Mouse (Mus musculus) heart, adult 2 months (tissue): Measurements from ENCODE around the gene Prcp. TPM values are rescaled to one million over a fixed set of nuclear protein-coding genes. Genes with fewer than 3 reads are reported as not detected.

Experiments
- DNase-seq, 2 experiments: peaks; one replicate each; pipeline ENCODE4 v3.0.0; 2021
- H3K27ac ChIP-seq: fragments of 200-600 bp; 2 replicates; pipeline ENCODE4 v1.8.1; 2022
- H3K27me3 ChIP-seq: fragments of 200-500 bp; 2 replicates; pipeline ENCODE4 v1.6.1; 2012; ENCODE audit warnings: mild to moderate bottlenecking, low read length, inconsistent platforms, mixed read lengths; ENCODE audit not compliant: control insufficient read depth, insufficient read depth
- H3K36me3 ChIP-seq: fragments of 200-500 bp; 2 replicates; pipeline ENCODE4 v1.6.1; 2012; ENCODE audit warnings: low read length, inconsistent platforms; ENCODE audit not compliant: control insufficient read depth, insufficient read depth
- H3K4me1 ChIP-seq: fragments of 200-500 bp; 2 replicates; pipeline ENCODE4 v1.6.1; 2011; ENCODE audit warnings: low read length; ENCODE audit not compliant: control insufficient read depth, insufficient read depth
- H3K4me3 ChIP-seq: fragments of 200-600 bp; 2 replicates; pipeline ENCODE4 v1.8.1; 2022
- H3K79me2 ChIP-seq: fragments of 200-500 bp; replicated peaks from 2 replicates; pipeline ENCODE4 v1.6.1; 2012; ENCODE audit warnings: mild to moderate bottlenecking, inconsistent platforms, low read length, moderate library complexity, mixed read lengths; ENCODE audit not compliant: control insufficient read depth, insufficient read depth
- H3K9ac ChIP-seq: fragments of 200-500 bp; 2 replicates; pipeline ENCODE4 v1.6.1; 2012; ENCODE audit warnings: low read depth, mild to moderate bottlenecking, control low read depth, inconsistent platforms, low read length, mixed read lengths
- CTCF ChIP-seq: fragments of 200-600 bp; IDR thresholded peaks from 2 replicates; pipeline ENCODE4 v1.8.1; 2022; ENCODE audit warnings: antibody characterized with exemption, mild to moderate bottlenecking, moderate library complexity
- EP300 ChIP-seq: fragments of 200-500 bp; IDR thresholded peaks from 2 replicates; pipeline ENCODE4 v1.6.1; 2011; ENCODE audit warnings: low read depth, low read length, control low read depth; ENCODE audit not compliant: insufficient read depth
- POLR2A ChIP-seq: fragments of 200-500 bp; IDR thresholded peaks from 2 replicates; pipeline ENCODE4 v1.6.1; 2011; ENCODE audit warnings: mild to moderate bottlenecking, low read depth, low read length, control low read depth; ENCODE audit not compliant: insufficient read depth
- WGBS: fragments of 180-500 bp; shearing (Covaris S2); methylation state at CpG from one replicate; pipeline ENCODE4 v1.1.7; 2018; 5-methylcytosine and 5-hydroxymethylcytosine counted together
- intact Hi-C: fragments of 180-260 bp; cut with DNase I; formaldehyde crosslinking; loops from one replicate; pipeline ENCODE4 v1.15.1; 2025
- polyA plus RNA-seq: library from polyadenylated mRNA; depleted of rRNA; stranded (reverse); fragments of >200 nt; gene quantifications from 2 replicates; pipeline ENCODE4 v1.2.3, GENCODE M21; 2012
- total RNA-seq, 2 experiments: library from RNA; stranded (reverse); gene quantifications; 2 replicates each; pipeline ENCODE4 v1.2.3; 2021

Prcp gene
- total and polyA plus RNA-seq, 3 experiments = 10.1 to 13.2 (median 10.2) TPM

DNA sequence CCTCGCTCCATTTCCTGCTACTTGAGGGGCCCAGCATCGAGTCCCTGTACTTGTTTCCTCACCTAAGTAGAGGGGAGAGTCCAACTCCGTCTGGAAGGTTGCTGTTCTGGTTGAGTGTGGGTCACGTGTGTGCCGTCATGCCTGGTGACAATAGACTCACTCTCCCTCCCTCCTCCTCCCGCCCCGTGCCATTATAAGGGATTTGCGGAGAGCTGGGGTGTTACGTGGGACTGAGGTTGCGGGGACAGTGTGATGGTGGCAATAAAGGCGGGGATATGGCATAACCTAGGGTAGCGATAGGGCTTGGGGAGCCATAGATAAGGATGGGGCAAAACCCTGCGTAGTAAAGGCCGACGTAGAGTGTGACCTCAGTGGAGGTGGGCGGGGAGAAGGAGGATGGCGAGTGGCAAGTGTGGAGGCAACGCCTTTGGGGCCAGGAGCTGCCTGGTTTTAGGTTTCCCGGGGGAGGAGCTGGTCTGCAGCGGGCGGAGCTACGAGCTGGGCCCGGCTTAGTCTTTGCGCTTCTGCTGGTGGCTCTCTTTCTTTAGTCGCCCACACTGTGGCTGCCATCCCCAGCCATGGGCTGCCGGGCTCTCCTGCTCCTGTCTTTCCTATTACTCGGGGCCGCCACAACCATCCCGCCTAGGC is 615 bp downstream of the Prcp start:
- intact Hi-C loops = loop anchor here (1.0 to 5.0 kb wide), 4 partner anchors 18 to 220 kb away; no protein-coding TSS in a partner anchor
- peak overlapping the region; percentile 98 for H3K27ac ChIP-seq
- TF ChIP-seq POLR2A = peak; percentile 83
- TF ChIP-seq EP300 = 0 out of 2 replicates have a peak, but pooled peaks have one; percentile 35
- TF ChIP-seq CTCF = no peak
- peak overlapping the region; percentile 82 for H3K9ac ChIP-seq
- WGBS = under 1% methylated on average over 29 of the region's 29 CpGs
- H3K4me3 ChIP-seq = peak overlapping the region; percentile 87
- peak; percentile 91 to 94 for DNase-seq
- peaks cover 2% of the 10 kb centered on the region; the same call in 1 of the 2 replicates for H3K36me3 ChIP-seq
- H3K4me1 ChIP-seq = 0 out of 2 replicates have a peak, but pooled peaks cover 2% of the 10 kb centered on the region
- H3K79me2 ChIP-seq = no peaks in the 10 kb centered on the region
- no peaks in the 10 kb centered on the region for H3K27me3 ChIP-seq

DNA sequence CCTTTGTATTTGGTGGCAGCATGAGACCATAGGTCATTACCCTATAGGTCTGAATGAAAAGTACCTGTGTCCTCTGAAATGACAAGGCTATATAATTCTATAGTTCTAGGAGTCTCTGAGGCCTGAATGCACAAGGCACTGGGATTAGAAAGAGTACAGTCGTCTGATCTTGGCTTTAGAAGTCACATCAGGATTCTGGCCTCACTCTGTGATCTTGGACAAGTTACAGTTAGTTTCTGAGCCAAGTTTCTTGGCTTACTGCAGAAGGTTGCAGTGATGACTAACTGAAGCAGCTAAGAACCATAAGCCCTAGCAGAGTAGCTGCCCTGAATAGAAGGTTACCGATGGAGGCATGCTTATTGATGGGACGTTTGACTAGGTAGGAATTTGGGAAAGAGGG is 1.8 kb downstream of the Prcp start:
- Histone ChIP-seq H3K27me3 (no peaks in the 10 kb centered on the region), H3K4me1 (peaks cover 3% of the 10 kb centered on the region; the same call in 1 of the 2 replicates), H3K4me3 (peak overlapping the region; percentile 87), H3K27ac (peak overlapping the region; percentile 98), H3K9ac (no peak overlapping the region), H3K36me3 (peaks cover 8% of the 10 kb centered on the region), H3K79me2 (no peaks in the 10 kb centered on the region)
- intact Hi-C loops = no loop called here
- DNase-seq = peak in 1 of 2 experiments; percentile 17
- WGBS = 2% methylated on average over 3 of the region's 3 CpGs
- TF ChIP-seq CTCF (no peak), POLR2A (no peak), EP300 (no peak)

DNA sequence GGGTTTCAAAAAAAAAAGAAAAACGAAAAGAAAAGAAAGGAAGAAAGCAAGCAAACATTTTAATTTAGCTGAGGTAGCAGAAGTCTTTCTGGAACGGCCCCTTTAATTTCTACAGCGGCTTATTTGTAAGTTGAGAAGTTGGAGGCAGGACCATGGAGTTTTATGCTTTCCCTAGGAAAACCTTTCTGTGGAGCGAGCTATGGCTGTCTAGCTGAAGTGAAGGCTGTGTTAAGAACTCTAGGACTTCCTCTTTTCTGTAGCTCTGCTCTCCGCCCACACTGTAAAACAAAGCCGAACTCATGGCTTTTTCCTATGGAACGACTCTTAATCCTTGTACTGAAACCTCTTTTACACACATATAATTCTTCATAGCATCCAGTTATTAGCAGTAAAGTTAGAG is 2.3 kb downstream of the Prcp start:
- Histone ChIP-seq H3K4me3 (peak overlapping the region; percentile 24; the same call in 1 of the 2 replicates), H3K36me3 (peaks cover 8% of the 10 kb centered on the region), H3K27ac (peak overlapping the region; percentile 98), H3K79me2 (no peaks in the 10 kb centered on the region), H3K4me1 (peaks cover 3% of the 10 kb centered on the region; the same call in 1 of the 2 replicates), H3K9ac (no peak overlapping the region), H3K27me3 (no peaks in the 10 kb centered on the region)
- intact Hi-C loops = no loop called here
- no peak for DNase-seq
- WGBS = 20% methylated on average over 7 of the region's 7 CpGs
- TF ChIP-seq CTCF = no peak
- TF ChIP-seq EP300 = no peak
- TF ChIP-seq POLR2A = no peak

DNA sequence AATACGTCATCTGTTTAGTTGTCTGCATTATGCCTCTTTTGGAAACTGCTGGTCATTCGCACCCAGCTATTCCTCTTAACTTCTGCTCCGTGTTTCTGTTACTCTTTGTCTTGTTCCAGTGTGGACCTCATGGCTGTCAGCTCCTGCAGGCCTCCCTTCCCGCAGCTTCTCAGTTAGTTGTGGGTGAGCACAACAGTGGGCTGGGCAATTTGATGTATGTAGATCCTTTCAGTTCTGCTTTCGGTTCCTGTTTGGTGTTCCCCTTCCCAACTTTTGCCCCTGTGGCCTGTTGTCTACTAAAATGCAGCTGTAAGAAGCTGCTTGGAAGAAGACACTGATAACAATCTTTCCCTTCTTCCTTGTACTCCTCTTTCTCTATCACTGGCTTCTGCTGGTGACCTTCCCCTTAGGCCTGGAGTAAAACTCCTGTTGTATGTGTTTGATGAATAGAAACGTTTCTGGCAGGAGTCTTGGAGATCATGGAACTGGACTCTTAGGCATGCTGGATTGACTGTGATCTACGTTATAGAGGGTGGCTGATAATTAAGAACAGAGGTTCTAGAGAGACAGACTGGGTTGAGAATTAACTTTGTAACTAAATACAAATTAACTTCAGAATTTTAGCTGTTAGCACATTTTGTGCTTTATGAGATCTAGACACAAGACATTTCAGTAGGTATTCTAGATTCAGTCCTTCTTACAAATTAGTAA is 4.5 kb downstream of the Prcp start:
- Histone ChIP-seq H3K4me3 (no peak overlapping the region), H3K27me3 (no peaks in the 10 kb centered on the region), H3K27ac (no peak overlapping the region), H3K79me2 (no peaks in the 10 kb centered on the region), H3K4me1 (peaks cover 5% of the 10 kb centered on the region; the same call in 1 of the 2 replicates), H3K9ac (no peak overlapping the region), H3K36me3 (peaks cover 8% of the 10 kb centered on the region)
- TF ChIP-seq CTCF = no peak
- TF ChIP-seq POLR2A = 0 out of 2 replicates have a peak, but pooled peaks have one; percentile 27
- TF ChIP-seq EP300 = no peak
- DNase-seq = peak in 1 of 2 experiments; percentile 44
- 54% methylated on average over 7 of the region's 7 CpGs for WGBS
- intact Hi-C loops = no loop called here

DNA sequence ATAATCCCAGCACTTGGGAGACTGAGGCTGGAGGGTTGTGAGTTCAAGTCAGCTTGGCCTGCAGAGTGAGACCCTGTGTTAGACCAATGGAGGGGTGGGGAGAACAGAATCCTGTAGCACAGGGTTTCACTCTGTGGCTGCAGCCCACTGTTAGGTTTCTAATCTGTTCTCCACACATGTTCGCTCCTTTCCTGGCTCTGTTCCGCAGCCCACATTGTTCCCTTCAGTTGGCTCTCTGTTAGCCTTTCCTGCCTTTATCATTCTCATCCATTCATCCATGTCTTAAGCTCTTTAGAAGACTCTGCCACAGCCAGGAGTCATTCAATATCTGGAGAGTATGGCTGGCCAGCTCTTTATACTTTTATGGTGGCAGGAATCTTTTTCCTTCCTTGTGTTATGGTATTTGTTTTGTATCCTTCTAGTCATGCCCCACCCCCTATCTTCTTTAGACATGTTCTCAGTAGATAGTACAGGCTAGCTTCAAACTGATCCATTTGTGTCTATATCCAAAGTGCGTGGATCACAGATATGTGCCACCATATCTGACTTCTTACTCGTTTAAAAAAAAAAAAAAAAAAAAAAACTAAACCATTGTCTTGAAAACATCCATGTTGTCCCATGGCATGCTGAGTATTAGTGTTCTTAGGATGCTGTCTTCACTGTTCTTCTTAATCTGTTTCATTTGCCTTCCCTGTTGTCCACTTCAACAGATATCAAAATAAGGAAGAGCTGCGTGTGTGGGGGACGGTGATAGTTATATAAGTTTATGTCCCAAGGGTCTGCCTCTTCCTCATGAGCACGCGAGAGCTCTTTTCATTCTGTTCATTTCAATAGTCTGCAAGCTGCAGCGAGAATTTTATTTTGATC is 9.8 kb downstream of the Prcp start:
- no peak overlapping the region for H3K4me3 ChIP-seq
- TF ChIP-seq POLR2A = no peak
- no peak for TF ChIP-seq CTCF
- no peak for TF ChIP-seq EP300
- H3K9ac ChIP-seq = no peak overlapping the region
- peaks cover 11% of the 10 kb centered on the region for H3K36me3 ChIP-seq
- no peaks in the 10 kb centered on the region for H3K79me2 ChIP-seq
- no peaks in the 10 kb centered on the region for H3K27me3 ChIP-seq
- peak in 1 of 2 experiments; percentile 17 for DNase-seq
- H3K4me1 ChIP-seq = peaks cover 12% of the 10 kb centered on the region
- WGBS = 50% methylated on average over 9 of the region's 9 CpGs
- no peak overlapping the region for H3K27ac ChIP-seq
- intact Hi-C loops = no loop called here
